Mouse (Mus musculus) kidney, adult 11 months (tissue): ENCODE data around the gene Tmem63c.
A peak's percentile ranks its signal among the peaks of the same experiment; 100 is the strongest.

Experiments used
- DNase-seq: peaks from one replicate; pipeline ENCODE4 v3.0.0; 2022

Tmem63c gene

GRCm38 (mm10) chr12:87021040-87021439 lies at the start of gene Tmem63c:
Gene Tmem63c, plus strand, starts transcription at chr12:87021340.
- no peak for DNase-seq

DNA sequence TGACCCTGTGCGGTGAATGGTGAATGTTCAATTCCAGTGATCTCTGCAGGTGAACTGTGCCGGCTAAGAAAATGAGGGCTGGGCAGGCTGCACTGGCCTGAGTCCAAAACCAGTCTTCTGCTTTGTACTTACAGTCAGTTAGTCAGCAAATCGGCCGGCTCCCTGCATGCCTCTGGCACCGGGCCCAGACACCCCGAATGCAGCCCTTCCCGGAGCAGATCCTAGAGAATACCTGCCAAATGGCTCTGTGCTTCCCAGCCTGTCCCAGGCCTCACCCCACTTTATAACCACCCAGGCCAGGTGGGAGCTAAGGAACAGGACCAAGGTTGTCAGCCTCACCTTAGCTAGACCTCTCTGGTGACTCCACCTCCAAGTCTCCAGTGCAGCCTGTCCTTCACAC lies 47.9 kb upstream of the Tmem63c start:
- DNase-seq: peak; percentile 87

- no peak for DNase-seq
These were observed 47.4 kb upstream of the Tmem63c start for GRCm38 (mm10) chr12:86973706-86974105.

- DNase-seq: peak; percentile 33
These were observed 46.5 kb upstream of the Tmem63c start for GRCm38 (mm10) chr12:86974387-86975288.

DNA sequence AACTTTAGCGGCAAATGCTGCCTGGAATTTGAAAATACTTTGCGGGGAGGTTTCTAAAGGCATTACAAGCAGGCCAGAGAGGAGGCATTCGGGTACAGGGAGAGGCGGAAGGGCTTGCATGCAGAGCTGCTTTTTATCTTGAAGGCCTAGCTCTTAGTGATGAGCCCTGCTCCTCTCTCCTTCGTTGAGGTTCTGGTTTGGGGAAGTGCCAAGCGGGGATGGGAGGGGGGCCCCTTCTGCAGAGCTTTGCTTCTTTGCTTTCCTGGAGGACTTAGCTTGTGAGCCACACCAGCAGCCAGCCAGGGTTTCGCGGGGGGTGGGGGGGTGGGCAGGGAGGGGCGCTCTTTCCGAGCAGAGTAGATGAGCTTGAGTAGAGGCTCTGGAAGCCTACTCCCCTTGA lies 45.4 kb upstream of the Tmem63c start:
- no peak for DNase-seq

- no peak for DNase-seq
These were observed 44.5 kb upstream of the Tmem63c start for GRCm38 (mm10) chr12:86976511-86977168.

DNA sequence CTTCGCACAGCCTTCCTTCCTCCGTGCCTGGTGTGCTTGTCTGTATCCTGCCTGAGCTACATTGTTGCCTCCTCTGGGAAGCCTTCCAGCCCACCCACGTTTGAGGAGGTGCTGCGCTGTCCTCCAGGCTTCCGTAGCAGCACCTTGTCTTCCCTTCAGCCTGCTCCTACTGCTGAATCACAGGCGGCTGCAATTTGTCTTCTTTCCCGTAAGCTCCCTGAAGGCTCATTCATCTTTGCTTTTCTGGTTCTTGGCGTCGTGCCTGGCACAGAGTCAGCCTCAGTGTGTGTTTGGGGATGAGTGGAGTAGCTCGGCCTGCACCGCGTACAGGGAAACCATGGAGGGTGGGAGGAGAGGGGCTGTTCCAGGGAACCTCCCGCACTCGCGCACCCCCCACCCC lies 43.3 kb upstream of the Tmem63c start:
- no peak for DNase-seq

GRCm38 (mm10) chr12:86981180-86981579 lies 40.0 kb upstream of the Tmem63c start:
- no peak for DNase-seq

DNA sequence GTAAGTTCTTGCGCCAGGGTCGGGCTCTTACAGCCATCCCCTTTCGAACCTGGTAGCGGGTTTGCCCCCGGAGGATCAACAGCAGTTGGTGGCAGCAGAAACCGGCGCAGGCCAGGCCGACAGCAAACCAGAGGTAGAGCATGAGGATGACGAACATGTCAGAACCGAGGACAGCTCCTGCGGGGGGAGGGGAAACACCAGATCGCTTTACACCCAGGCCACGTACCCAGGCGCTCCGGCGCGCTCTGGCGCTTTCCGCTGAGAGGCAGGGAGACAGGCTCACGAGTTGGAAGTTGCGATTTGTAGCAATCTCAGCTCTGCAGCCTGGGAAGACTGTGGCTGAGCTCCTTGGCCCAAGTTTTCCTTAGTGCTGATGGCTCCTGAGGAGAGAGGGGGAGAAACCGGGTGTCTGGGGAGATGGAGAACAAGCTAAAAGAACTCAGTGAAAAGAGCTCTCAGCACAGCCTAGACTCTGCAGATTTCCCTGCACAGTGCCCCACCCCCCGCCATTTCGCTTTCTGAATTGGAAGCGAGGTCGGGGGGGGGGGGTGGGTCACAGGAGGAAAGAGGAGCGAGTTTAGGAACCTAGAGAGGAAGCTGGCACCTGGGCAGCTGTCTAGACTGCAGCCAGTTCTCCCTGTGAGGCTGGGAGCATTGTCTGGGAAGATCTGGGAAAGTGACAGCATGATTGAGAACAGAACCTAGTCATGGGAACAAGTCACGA lies 37.5 kb upstream of the Tmem63c start:
- peak; percentile 29 for DNase-seq

GRCm38 (mm10) chr12:86984194-86984555 lies 37.0 kb upstream of the Tmem63c start:
- DNase-seq: no peak

DNA sequence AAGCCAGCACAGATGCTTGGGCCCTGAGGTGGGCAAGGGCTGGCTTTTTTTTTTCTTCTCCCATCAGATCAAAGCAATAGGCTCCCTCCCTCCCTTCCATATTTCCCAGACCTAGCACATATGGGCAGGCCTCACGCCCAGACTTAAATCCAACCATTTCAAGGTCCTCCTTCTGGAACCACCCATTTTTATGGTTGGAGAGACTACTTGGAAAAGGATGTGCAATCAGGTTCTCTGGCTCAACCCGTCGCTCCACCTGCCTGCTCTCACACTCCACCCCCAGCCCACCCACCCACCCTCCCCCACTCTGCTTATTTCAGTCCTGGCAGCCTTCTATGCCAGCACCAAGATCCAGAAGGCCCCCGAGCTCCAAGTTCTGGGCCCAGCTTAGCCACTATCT lies 34.6 kb upstream of the Tmem63c start:
- no peak for DNase-seq

DNA sequence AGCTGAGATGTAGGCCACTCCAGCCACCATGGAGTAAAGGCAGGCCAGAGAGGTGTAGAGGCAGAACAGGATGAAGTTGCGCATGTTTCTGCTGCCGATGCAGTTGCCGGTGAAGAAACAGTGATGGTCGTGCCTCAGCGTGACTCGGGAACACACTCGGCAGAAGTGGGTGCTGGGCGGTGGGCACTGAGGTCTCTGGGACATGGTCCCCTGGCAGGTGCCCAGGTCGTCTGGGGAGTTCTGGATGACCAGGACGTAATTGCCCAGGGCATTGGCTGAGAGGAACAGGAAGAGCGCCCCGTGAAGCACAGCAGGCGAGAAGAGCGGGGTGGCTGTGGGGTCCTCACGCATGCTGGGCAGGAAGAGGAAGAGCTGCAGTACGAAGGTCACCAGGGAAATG lies 32.9 kb upstream of the Tmem63c start:
- no peak for DNase-seq

DNA sequence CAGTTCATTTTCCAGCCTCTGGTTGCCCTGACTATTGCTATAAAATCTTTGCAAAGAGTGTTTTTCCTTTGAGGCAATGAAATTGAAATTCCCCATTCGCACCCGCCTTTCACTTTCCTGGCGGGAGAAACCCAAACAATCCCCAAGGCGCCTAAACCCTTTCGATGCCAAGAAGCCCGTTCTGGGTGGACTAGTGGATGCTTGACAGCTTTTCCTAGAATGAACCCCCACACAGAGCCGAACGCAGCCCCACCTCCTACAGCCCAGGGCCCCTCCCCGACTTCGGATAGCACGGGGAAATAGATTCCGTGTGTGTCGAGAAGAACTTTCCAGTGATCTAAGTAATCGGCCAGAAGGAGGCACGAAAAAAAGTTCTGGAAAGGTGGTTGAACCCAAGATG lies 31.8 kb upstream of the Tmem63c start:
- DNase-seq: no peak

GRCm38 (mm10) chr12:86989890-86990754 lies 31.0 kb upstream of the Tmem63c start, which contains the start of gene Zdhhc22:
Gene Zdhhc22, minus strand, starts transcription at chr12:86990430.
- no peak for DNase-seq

DNA sequence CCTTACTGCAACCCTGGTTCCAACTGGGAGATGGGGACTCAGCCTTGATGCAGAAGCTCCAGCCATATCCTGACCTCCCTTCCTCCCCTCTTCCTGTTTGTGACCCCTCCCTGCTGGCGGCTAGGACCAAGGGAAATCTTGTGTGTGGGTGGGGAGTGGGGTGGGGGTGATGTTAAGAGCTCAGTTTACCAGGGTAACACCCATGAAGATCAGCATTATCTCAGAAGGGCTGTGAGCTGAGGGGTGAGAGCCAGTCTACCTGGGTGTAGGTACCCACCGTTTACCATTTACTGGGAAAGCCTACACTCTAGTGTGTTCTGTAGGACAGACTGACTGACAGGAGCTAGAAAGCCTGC lies 30.4 kb upstream of the Tmem63c start:
- no peak for DNase-seq

DNA sequence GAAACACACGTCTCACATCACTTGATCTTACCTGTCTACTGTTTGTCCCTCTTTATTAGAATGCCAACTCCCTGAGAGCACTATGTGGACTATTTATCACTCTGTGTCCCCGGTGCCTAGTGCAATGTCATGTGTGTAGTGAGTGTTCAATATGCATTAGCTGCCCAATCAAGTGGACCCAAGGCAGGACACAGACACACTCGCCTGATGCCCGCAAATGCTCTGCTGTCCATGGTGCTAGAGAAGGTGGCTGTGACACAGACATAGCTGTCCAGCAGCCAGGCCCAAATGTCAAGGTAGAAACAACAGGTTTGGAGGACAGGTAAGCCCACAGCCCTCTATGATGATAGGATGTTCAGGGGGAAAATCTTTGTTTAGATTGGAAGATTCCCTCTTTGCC lies 27.0 kb upstream of the Tmem63c start:
- no peak for DNase-seq

GRCm38 (mm10) chr12:86994776-86995175 lies 26.4 kb upstream of the Tmem63c start:
- DNase-seq: no peak

DNA sequence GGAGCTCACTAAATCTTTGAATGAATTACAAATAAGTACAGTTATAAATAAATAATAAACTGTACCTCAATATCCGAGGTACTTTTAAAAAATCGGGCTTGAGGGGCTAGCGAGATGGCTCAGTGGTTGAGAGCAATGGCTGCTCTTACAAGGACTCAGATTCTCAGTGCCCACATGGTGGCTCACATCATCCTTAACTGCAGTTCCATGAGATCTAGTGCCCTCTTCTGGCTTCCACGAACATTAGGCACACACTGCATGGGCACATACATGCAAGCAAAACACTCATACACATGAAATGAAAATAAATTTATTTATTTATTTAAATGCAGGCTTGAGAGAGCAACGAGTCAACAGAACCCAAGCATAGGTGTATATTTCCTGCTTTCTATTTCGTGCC lies 25.2 kb upstream of the Tmem63c start:
- DNase-seq: no peak

- DNase-seq: no peak
These were observed 22.4 kb upstream of the Tmem63c start for GRCm38 (mm10) chr12:86998699-86999098.

GRCm38 (mm10) chr12:86999283-86999820 lies 21.8 kb upstream of the Tmem63c start:
- no peak for DNase-seq

DNA sequence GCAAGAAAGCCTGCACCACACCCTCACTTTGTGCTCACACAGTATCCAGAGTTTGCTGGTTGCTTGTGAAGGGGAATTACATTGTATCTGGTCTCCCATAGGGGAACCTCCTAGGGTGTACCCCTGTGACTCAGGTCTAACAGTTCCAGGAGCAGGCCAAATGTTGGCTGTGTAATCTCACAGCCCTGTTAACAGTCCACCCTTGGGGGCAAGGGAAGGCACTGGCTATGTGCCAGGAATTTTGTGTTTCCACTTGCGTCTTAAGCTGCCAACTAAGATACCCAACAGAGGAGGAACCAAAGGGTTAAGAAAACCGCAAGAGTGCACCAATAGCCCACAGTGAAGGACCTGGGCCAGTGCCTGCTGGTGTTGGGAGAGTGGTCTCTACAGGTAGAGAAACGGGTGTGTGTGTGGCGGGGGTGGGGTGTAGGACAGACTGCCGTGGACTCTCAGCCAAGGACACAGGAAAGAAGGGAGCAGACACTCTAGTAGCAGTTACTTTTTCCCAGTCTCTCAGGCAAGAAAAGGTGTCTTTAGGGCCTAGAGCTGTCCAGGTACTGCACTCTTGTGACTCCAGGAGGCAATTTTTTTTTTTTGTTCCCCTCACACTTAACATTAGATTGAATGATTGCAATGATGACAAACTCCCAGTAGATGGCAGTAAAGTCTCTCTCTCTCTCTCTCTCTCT lies 20.8 kb upstream of the Tmem63c start:
- no peak for DNase-seq

DNA sequence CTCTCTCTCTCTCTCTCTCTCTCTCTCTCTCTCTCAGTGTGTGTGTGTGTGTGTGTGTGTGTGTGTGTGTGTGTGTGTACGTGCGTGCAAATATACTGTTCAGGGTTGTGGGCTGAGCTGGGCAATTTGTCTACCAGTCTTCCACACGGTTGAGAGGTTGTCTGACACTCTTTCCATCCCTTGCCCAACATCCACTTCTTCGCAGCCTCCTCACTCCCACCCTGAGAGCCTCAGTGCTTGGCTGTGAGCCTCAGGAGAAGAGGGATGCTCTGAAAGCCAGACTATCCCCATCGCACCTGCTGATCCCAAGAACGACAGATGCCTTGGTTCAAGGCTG lies 20.3 kb upstream of the Tmem63c start:
- no peak for DNase-seq
